Mouse (Mus musculus) forelimb bud, embryonic 11.5 days (tissue): ENCODE results near the gene Reg4.

ENCODE experiments used
- DNase-seq: peaks from one replicate; pipeline ENCODE4 v3.0.0-alpha.2; 2012; ENCODE audit warnings: low read depth, low spot score

Gene Reg4

DNA sequence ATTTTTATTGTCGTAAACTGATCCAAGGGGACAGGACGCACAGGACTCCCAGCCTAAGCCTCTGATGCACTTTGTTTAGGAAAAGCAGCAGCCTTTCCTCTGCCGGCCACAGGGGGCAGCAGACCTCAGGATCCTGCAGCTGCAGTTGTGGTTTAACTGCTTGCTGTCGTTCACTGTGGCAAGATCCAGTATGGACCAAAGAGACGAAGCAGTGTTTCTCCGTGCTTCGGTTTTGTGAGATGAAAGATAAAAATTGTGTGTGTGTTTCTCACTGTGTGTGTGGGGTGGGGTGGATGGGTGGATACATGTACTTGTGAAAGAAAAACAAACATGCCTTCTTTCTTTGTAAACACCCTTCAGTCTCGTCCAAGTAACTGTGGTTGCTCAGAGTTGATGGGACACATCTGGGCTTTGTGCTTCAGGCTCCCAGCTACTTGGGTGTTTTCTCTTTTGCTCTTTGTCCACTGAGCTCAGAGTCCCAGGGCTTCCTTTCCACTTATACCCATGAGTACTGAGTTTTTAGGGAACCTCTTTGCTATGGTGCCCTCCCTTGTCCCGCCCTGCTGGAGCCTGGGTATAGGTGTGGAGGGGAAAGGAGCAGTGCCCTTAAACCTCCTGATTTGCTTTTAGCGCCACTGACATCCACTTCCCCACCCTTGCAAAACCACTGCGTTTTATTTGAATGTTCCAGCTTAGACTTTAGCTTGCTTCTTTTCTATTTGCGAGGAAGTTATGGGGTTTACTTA, 59.1 kb downstream of the Reg4 start:
- peak; percentile 70 for DNase-seq

DNA sequence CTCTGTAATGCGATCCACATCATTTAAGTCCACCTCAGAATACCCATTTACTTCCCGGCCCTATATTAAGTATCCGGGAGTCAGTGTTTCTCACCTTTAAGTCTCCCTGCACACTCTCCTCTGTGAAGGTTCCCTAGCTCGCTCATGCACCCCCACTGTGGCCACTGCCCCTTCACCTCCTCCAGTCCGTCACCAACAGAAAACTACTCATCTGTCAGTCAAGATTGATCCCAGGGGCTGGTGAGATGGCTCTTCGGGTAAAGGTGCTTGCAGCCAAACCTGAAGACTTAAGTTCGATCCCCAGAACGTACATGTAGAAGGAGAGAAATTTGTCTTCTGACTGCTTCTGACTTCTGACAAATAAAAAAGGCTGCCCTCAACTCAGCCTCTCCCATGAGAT, 60.5 kb downstream of the Reg4 start:
- no peak for DNase-seq

DNA sequence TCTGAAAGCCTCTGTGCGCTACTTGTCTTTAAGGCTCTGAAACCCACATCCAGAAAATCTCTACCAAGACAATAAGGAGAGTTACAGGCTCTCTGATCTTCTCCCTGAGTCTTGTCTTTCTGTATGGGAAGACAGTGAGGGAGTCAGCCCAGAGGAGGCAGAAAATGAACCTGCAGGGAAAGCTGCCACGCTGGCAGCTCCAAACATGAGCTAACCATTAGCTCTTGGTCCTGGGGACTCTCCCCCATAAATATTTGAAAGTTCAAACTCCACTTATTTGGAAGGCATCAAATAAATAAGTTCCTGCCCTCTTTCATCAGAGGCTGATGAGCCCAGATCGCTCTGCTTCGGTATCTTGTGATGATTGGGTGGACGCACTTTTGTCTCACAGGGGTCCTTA, 61.2 kb downstream of the Reg4 start:
- DNase-seq: no peak
